Comparison of ENCODE assay signal across 28 mouse cellular contexts in the genomic region with DNA sequence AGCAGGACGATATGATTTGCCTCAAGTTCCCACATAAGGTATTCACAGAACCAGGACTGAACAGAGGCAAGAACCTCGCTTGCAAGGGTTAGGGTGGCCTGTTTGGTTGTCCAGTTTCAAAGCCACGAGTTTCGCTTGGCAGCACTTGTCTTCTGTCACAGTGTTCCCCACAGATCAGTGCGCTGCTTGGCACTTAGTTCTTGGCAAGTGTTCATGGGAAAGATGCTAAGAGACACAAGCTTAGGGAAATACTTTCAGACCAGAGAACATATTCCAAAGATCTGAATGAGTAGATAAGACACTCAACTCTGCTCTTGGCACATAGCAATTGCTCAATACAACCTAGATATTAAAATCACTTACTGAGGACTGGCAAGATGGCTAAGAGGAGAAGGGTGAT. TPM values are rescaled to one million over a fixed set of nuclear protein-coding genes. Genes with fewer than 3 reads are reported as not detected.
DNase-seq lines count a peak whose midpoint lies in the region; ATAC-seq and TF ChIP-seq lines count a peak whose summit lies in the region.
"Had no signal": no experiment of that assay in that cellular context is flagged by ENCODE, and none has a peak within 500 bp of the region (broad histone marks: within the 10 kb centered on the region; RNA-seq: fewer than 3 reads in every experiment).

No protein-coding gene starts in this region.

- H3K79me2 ChIP-seq in liver, adult 2 months (ENCODE audit: control insufficient read depth, insufficient read depth, low read length) = no peaks in the 10 kb centered on the region

- H3K9ac ChIP-seq in liver, adult 2 months (ENCODE audit: low read depth, low read length) = no peak overlapping the region
- H3K9ac ChIP-seq in liver, embryonic 12.5 days = no peak overlapping the region
- H3K9ac ChIP-seq: embryonic facial prominence, embryonic 15.5 days; forebrain, postnatal 0 days; hindbrain, embryonic 14.5 days; midbrain, embryonic 12.5 days had no signal

- TF ChIP-seq POLR2A in liver, adult 2 months (IDR thresholded peaks at IDR 0.05; ENCODE audit: extremely low read depth, insufficient read depth, low read length) = no peak

- peaks cover 4% of the 10 kb centered on the region for H3K4me1 ChIP-seq in liver, adult 2 months (ENCODE audit: control insufficient read depth, insufficient read depth, low read length)
- H3K4me1 ChIP-seq in liver, embryonic 12.5 days = peaks cover 15% of the 10 kb centered on the region
- H3K4me1 ChIP-seq: embryonic facial prominence, embryonic 15.5 days; forebrain, embryonic 10.5 days; midbrain, embryonic 12.5 days had no signal

- DNase-seq in heart, adult 8-10 months (ENCODE audit: low spot score) = peak; percentile 49
- no peak for DNase-seq in heart, postnatal 4 days
- DNase-seq in liver, adult 2 months (ENCODE audit: extremely low read depth, low read depth, low spot score) = peak; percentile 85
- peak; percentile 72 for DNase-seq in adipocyte (ENCODE audit: low spot score)
- peak; percentile 16 for DNase-seq in lung, postnatal 25 days (ENCODE audit: low spot score)
- DNase-seq in spleen, postnatal 14 days (ENCODE audit: low spot score in 2 of 2) = no peak
- DNase-seq: adrenal gland, postnatal 14 days; forebrain, postnatal 0 days; gastrocnemius, postnatal 14 days; retina, postnatal 1 day had no signal

- no peaks in the 10 kb centered on the region for H3K27me3 ChIP-seq in liver, adult 2 months (ENCODE audit: control insufficient read depth, insufficient read depth, low read length)
- no peaks in the 10 kb centered on the region for H3K27me3 ChIP-seq in liver, embryonic 12.5 days (replicated peaks)
- H3K27me3 ChIP-seq: embryonic facial prominence, embryonic 15.5 days; midbrain, embryonic 12.5 days; Patski had no signal

- H3K4me3 ChIP-seq in liver, adult 2 months (ENCODE audit: insufficient read depth, low read depth, low read length) = no peak overlapping the region
- H3K4me3 ChIP-seq in liver, embryonic 12.5 days = no peak overlapping the region
- H3K4me3 ChIP-seq: embryonic facial prominence, embryonic 15.5 days; forebrain, embryonic 10.5 days; midbrain, embryonic 12.5 days had no signal

- H3K27ac ChIP-seq in liver, adult 2 months (replicated peaks; ENCODE audit: insufficient read depth, low read depth, low read length) = no peak overlapping the region
- no peak overlapping the region for H3K27ac ChIP-seq in liver, embryonic 12.5 days
- H3K27ac ChIP-seq: embryonic facial prominence, embryonic 15.5 days; forebrain, embryonic 10.5 days; hindbrain, embryonic 14.5 days; kidney, postnatal 0 days; midbrain, embryonic 12.5 days; stomach, postnatal 0 days had no signal

- TF ChIP-seq CTCF in liver, adult 2 months (IDR thresholded peaks at IDR 0.05; ENCODE audit: low read depth, low read length) = no peak

- ATAC-seq in liver, embryonic 12.5 days = no peak
- ATAC-seq: forebrain, postnatal 0 days; intestine, postnatal 0 days; Patski had no signal

- H3K36me3 ChIP-seq in liver, adult 2 months (ENCODE audit: control insufficient read depth, insufficient read depth, low read length) = no peaks in the 10 kb centered on the region
- no peaks in the 10 kb centered on the region for H3K36me3 ChIP-seq in liver, embryonic 12.5 days
- H3K36me3 ChIP-seq: embryonic facial prominence, embryonic 15.5 days; forebrain, embryonic 10.5 days; midbrain, embryonic 12.5 days had no signal

- H3K9me3 ChIP-seq in liver, embryonic 12.5 days (replicated peaks) = no peaks in the 10 kb centered on the region
- H3K9me3 ChIP-seq: embryonic facial prominence, embryonic 15.5 days; forebrain, embryonic 10.5 days; midbrain, embryonic 12.5 days had no signal

- WGBS in liver, adult 2 months = 56% methylated on average over 5 of the region's 5 CpGs
- WGBS in liver, embryonic 12.5 days (ENCODE audit: insufficient replicate concordance) = 69% methylated on average over 5 of the region's 5 CpGs

- no peak overlapping the region for H3K4me2 ChIP-seq in liver, embryonic 12.5 days
- H3K4me2 ChIP-seq: embryonic facial prominence, embryonic 15.5 days; hindbrain, embryonic 14.5 days; midbrain, embryonic 12.5 days had no signal

RNA-seq across cellular contexts. Expression of a gene that starts 17.8 kb away (rescaled TPM):
- not detected for total RNA-seq in heart, adult 8-10 months (2022)
- not detected for total RNA-seq in heart, postnatal 4 days (2021)
- total RNA-seq in liver, adult 2 months (2014; rRNA removed) = not detected in 2 replicates
- not detected in 2 replicates for polyA plus RNA-seq in liver, adult 2 months (2012; rRNA removed)
- polyA plus RNA-seq in liver, embryonic 12.5 days (2016; fragmentation: Nextera tagmentation; extraction: Ambion mirVana) = not detected in 2 replicates
- total RNA-seq: adrenal gland, postnatal 14 days; forebrain, postnatal 0 days; gastrocnemius, postnatal 14 days; layer of hippocampus, postnatal 14 days; left cerebral cortex, postnatal 10 days; megakaryocyte progenitor cell, adult 5-6 weeks; monocyte, adult 5-6 weeks had no signal
- polyA plus RNA-seq: brain, embryonic 14.5 days; embryonic facial prominence, embryonic 15.5 days; forebrain, embryonic 10.5 days; forebrain, postnatal 0 days; heart, embryonic 16.5 days; hindbrain, embryonic 14.5 days; intestine, postnatal 0 days; kidney, postnatal 0 days; limb, embryonic 14.5 days; liver, embryonic 16.5 days; midbrain, embryonic 12.5 days; neural tube, embryonic 11.5 days; Patski; stomach, postnatal 0 days had no signal

RNA-seq across cellular contexts. Expression of a gene that starts 40.4 kb away (rescaled TPM):
- total RNA-seq in heart, adult 8-10 months (2022) = 10 to 100 TPM; 60.0 to 73.3 (median 64.3) TPM
- total RNA-seq in heart, postnatal 4 days (2021) = 10 to 100 TPM; 95.4 to 97.2 TPM
- 56.1 and 62.7 TPM in 2 replicates for total RNA-seq in liver, adult 2 months (2014; rRNA removed)
- 10.7 and 11.3 TPM in 2 replicates for polyA plus RNA-seq in liver, adult 2 months (2012; rRNA removed)
- polyA plus RNA-seq in liver, embryonic 12.5 days (2016; fragmentation: Nextera tagmentation; extraction: Ambion mirVana) = 34.8 and 36.8 TPM in 2 replicates

Comparison
In these comparisons a context has a peak if more than half of its experiments do, and no peak if none do; other contexts are left out.
1. DNase-seq: peak in heart, adult 8-10 months (single experiment), liver, adult 2 months (single experiment), adipocyte (single experiment) and lung, postnatal 25 days (single experiment); none in heart, postnatal 4 days (single experiment) and spleen, postnatal 14 days (0 of 2).